Mouse (Mus musculus) embryonic facial prominence, embryonic 11.5 days (tissue): ENCODE measurements around the gene Zranb3. TPM values are rescaled to one million over a fixed set of nuclear protein-coding genes. Genes with fewer than 3 reads are reported as not detected.

ENCODE experiments used
- ATAC-seq: fragments of 200-750 bp; cut with Nextera tagmentation; replicated peaks from 2 replicates; pipeline ENCODE4 v1.8.0; 2017; ENCODE audit warnings: low read depth; ENCODE audit not compliant: insufficient number of reproducible peaks, low FRiP score, low TSS enrichment
- DNase-seq: peaks from one replicate; pipeline ENCODE4 v3.0.0-alpha.2; 2015; ENCODE audit warnings: low spot score
- H3K27ac ChIP-seq: fragments of 300-500 bp; sonication (generic); replicated peaks from 2 replicates; pipeline ENCODE4 v1.5.1; 2014; ENCODE audit warnings: mild to moderate bottlenecking, low read depth, low read length, control low read depth
- H3K27me3 ChIP-seq: fragments of 300-500 bp; sonication (generic); 2 replicates; pipeline ENCODE4 v1.6.1; 2014; ENCODE audit warnings: mild to moderate bottlenecking, low read length, moderate library complexity, mixed read lengths; ENCODE audit not compliant: control insufficient read depth, insufficient read depth
- H3K36me3 ChIP-seq: fragments of 300-500 bp; sonication (generic); replicated peaks from 2 replicates; pipeline ENCODE4 v1.6.1; 2014; ENCODE audit warnings: low read depth, mild to moderate bottlenecking, low read length, moderate library complexity, mixed read lengths; ENCODE audit not compliant: control insufficient read depth, insufficient read depth
- H3K4me1 ChIP-seq: fragments of 300-500 bp; sonication (generic); 2 replicates; pipeline ENCODE4 v1.6.1; 2014; ENCODE audit warnings: low read length, mixed read lengths; ENCODE audit not compliant: control insufficient read depth, insufficient read depth
- H3K4me2 ChIP-seq: fragments of 300-500 bp; sonication (generic); 2 replicates; pipeline ENCODE4 v1.6.1; 2014; ENCODE audit warnings: low read depth, mild to moderate bottlenecking, control low read depth, low read length, moderate library complexity
- H3K4me3 ChIP-seq: fragments of 300-500 bp; sonication (generic); 2 replicates; pipeline ENCODE4 v1.5.1; 2014; ENCODE audit warnings: low read depth, low read length, control low read depth
- H3K9ac ChIP-seq: fragments of 300-500 bp; sonication (generic); replicated peaks from 2 replicates; pipeline ENCODE4 v1.6.1; 2014; ENCODE audit warnings: mild to moderate bottlenecking, control low read depth, low read length
- H3K9me3 ChIP-seq: fragments of 300-500 bp; sonication (generic); replicated peaks from 2 replicates; pipeline ENCODE4 v1.6.1; 2016; ENCODE audit warnings: mild to moderate bottlenecking, low read length, inconsistent platforms, mixed read lengths; ENCODE audit not compliant: control insufficient read depth
- WGBS: fragments of 180-500 bp; shearing (Covaris S2); extraction: QIAGEN DNeasy Blood & Tissue Kit; methylation state at CpG from one replicate; pipeline ENCODE4 v1.1.7; 2014; 5-methylcytosine and 5-hydroxymethylcytosine counted together
- polyA plus RNA-seq: library from polyadenylated mRNA; unstranded; fragments of >200 nt; fragmentation: Nextera tagmentation; extraction: Ambion mirVana; gene quantifications from 2 replicates; pipeline ENCODE4 v1.2.1, GENCODE M21; 2014

The Zranb3 gene
- polyA plus RNA-seq, 1 experiment from 2014 or later = 17.5 TPM

DNA sequence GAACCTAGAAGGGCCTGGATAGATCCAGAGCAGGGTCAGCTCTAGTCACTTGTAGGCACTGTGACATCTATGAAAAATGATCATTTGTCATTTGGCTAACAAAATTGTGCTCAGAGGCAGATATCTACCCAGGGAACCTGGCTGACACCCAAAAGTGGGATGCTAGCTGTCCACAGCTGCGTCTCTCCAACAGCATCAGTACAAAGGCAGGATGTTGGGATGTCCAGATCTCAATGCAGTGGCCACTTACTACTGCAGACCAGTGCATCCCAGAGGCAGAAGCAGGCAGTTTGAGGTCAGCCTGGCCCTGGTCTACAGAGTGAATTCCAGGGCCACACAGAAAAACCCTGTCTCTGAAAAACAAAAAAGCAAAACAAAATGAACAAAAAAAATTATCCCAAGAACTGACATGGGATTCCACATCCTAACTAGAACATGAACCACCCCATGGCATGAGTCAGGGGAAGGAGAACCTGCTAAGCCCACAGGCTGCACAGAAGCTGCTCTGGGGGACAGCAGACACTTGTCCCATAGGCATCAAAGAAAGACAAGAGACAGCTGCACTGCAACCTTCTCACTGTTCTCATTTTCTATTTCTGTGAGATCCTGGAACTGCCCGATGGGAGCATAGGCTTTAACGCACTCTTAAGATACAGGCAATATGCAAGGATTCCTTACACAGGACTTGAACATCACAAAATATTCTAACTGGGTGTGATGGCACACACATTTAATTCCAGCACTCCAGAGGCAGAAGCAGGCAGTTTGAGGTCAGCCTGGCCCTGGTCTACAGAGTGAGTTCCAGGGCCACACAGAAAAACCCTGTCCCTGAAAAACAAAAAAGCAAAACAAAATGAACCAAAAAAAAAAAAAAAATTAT, 156.9 kb downstream of the Zranb3 start:
- WGBS = 93% methylated on average over 3 of the region's 3 CpGs
- H3K36me3 ChIP-seq = peaks cover 3% of the 10 kb centered on the region
- H3K4me2 ChIP-seq = no peak overlapping the region
- DNase-seq = no peak
- H3K27me3 ChIP-seq = no peaks in the 10 kb centered on the region
- H3K4me3 ChIP-seq = no peak overlapping the region
- ATAC-seq = no peak
- H3K9me3 ChIP-seq = no peaks in the 10 kb centered on the region
- H3K27ac ChIP-seq = no peak overlapping the region
- H3K9ac ChIP-seq = no peak overlapping the region
- H3K4me1 ChIP-seq = no peaks in the 10 kb centered on the region

DNA sequence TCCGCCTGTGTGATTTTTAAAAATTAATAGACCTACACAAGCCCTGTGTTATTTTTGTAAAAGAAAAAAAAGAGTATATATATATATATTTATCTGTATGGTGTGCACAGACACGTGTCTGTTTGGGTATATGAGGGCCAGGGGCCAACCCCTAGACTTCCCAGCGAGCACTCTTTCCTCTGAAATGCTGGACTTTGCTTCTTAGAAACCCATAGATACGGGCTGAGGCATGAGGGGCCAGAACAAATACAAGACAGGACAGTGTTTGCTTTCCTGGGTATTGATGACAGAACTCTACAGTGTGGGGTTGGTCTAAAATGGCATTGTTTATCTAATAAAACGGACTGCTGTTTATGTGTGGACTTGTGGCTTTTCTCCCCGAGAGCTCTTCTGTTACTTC, 159.3 kb downstream of the Zranb3 start:
- Histone ChIP-seq H3K36me3 (peaks cover 12% of the 10 kb centered on the region), H3K4me1 (no peaks in the 10 kb centered on the region), H3K9ac (no peak overlapping the region), H3K9me3 (no peaks in the 10 kb centered on the region), H3K4me2 (no peak overlapping the region), H3K27me3 (no peaks in the 10 kb centered on the region), H3K27ac (no peak overlapping the region), H3K4me3 (no peak overlapping the region)
- no peak for ATAC-seq
- whole genome bisulfite sequencing = 81% methylated on average over 6 of the region's 6 CpGs
- no peak for DNase-seq

- no peaks in the 10 kb centered on the region for H3K27me3 ChIP-seq
- 95% methylated on average over 10 of the region's 10 CpGs for WGBS
- no peak overlapping the region for H3K4me3 ChIP-seq
- peaks cover 15% of the 10 kb centered on the region for H3K36me3 ChIP-seq
- H3K9me3 ChIP-seq = no peaks in the 10 kb centered on the region
- no peak for DNase-seq
- ATAC-seq = no peak
- H3K27ac ChIP-seq = no peak overlapping the region
- H3K9ac ChIP-seq = no peak overlapping the region
- H3K4me1 ChIP-seq = no peaks in the 10 kb centered on the region
- no peak overlapping the region for H3K4me2 ChIP-seq
These were observed 160.6 kb downstream of the Zranb3 start for GRCm38 (mm10) chr1:127942231-127942630.

- no peak for ATAC-seq
- 81% methylated on average over 8 of the region's 8 CpGs for WGBS
- no peak for DNase-seq
- no peak overlapping the region for H3K27ac ChIP-seq
- H3K9ac ChIP-seq = no peak overlapping the region
- H3K36me3 ChIP-seq = peaks cover 11% of the 10 kb centered on the region
- no peak overlapping the region for H3K4me2 ChIP-seq
- no peaks in the 10 kb centered on the region for H3K27me3 ChIP-seq
- no peaks in the 10 kb centered on the region for H3K9me3 ChIP-seq
- H3K4me1 ChIP-seq = no peaks in the 10 kb centered on the region
- H3K4me3 ChIP-seq = no peak overlapping the region
These were observed 165.6 kb downstream of the Zranb3 start for GRCm38 (mm10) chr1:127937277-127937676.

GRCm38 (mm10) chr1:127934322-127934721, 168.5 kb downstream of the Zranb3 start:
- no peaks in the 10 kb centered on the region for H3K9me3 ChIP-seq
- H3K4me2 ChIP-seq = no peak overlapping the region
- H3K27ac ChIP-seq = no peak overlapping the region
- no peaks in the 10 kb centered on the region for H3K4me1 ChIP-seq
- H3K4me3 ChIP-seq = no peak overlapping the region
- H3K27me3 ChIP-seq = no peaks in the 10 kb centered on the region
- ATAC-seq (no peak), DNase-seq (no peak)
- 94% methylated on average over 5 of the region's 5 CpGs for whole genome bisulfite sequencing
- H3K36me3 ChIP-seq = peaks cover 11% of the 10 kb centered on the region
- H3K9ac ChIP-seq = no peak overlapping the region

DNA sequence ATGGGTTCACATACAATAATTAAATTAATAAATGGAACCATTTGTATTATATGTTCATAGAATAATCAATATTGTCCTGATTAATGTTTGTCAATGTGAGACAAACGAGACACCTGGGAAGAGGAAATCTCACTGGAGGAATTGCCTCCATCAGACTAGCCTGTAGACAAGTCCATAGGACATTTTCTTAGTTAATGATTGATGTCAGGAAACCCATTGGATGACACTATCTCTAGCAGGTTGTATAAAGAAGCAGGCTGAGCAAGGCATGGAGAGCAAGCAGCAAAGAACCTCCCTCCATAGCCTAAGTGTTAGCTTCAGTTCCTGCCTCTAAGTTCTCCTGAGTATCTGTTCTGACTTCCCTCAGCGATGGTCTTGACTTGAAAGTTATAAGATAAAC, 169.4 kb downstream of the Zranb3 start:
- H3K4me2 ChIP-seq = no peak overlapping the region
- H3K9me3 ChIP-seq = no peaks in the 10 kb centered on the region
- H3K9ac ChIP-seq = no peak overlapping the region
- DNase-seq (no peak), ATAC-seq (no peak)
- no peak overlapping the region for H3K27ac ChIP-seq
- H3K4me1 ChIP-seq = no peaks in the 10 kb centered on the region
- peaks cover 2% of the 10 kb centered on the region for H3K36me3 ChIP-seq
- WGBS = 90% methylated on average over 2 of the region's 2 CpGs
- no peaks in the 10 kb centered on the region for H3K27me3 ChIP-seq
- no peak overlapping the region for H3K4me3 ChIP-seq

- Histone ChIP-seq H3K4me1 (no peaks in the 10 kb centered on the region), H3K4me2 (no peak overlapping the region), H3K27me3 (no peaks in the 10 kb centered on the region), H3K9ac (no peak overlapping the region), H3K27ac (no peak overlapping the region), H3K9me3 (no peaks in the 10 kb centered on the region), H3K4me3 (no peak overlapping the region), H3K36me3 (no peaks in the 10 kb centered on the region)
- 71% methylated on average over 1 of the region's 1 CpGs for WGBS
- no peak for DNase-seq
- no peak for ATAC-seq
These were observed 187.0 kb downstream of the Zranb3 start for GRCm38 (mm10) chr1:127915802-127916201.

DNA sequence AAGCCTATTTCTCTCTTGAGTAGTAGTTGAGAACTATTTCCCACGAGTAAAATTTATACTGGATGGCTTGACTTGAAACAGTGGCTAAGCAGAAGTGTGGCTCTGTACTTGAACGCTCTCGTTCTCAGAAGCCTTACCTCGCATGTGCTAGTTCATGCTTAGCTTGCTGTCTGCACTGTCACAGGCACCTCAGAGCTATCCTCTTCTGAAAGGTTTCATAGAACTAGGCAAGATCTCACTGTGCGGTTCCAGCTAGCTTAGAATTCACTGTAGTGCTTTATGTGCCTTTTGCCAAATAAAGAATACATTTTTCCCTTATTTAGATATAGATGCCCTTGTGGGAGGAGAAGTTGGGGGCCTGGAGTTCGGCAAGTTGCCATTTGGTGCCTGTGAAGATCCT, 187.5 kb downstream of the Zranb3 start:
- no peaks in the 10 kb centered on the region for H3K4me1 ChIP-seq
- DNase-seq (no peak), ATAC-seq (no peak)
- no peak overlapping the region for H3K27ac ChIP-seq
- H3K9ac ChIP-seq = no peak overlapping the region
- 88% methylated on average over 6 of the region's 6 CpGs for WGBS
- H3K9me3 ChIP-seq = no peaks in the 10 kb centered on the region
- H3K4me2 ChIP-seq = no peak overlapping the region
- no peaks in the 10 kb centered on the region for H3K27me3 ChIP-seq
- no peak overlapping the region for H3K4me3 ChIP-seq
- H3K36me3 ChIP-seq = no peaks in the 10 kb centered on the region
